Mouse (Mus musculus) embryo, embryonic 10 days (tissue): Measurements from ENCODE around the gene Ifitm7.
"Not testable (repeated sequence)": the region's sequence is repeated elsewhere in the genome, so short reads cannot be mapped to it uniquely, and the experiment has no call there.

Experiments used
- DNase-seq: peaks from one replicate; pipeline ENCODE4 v3.0.0-alpha.2; 2015; ENCODE audit warnings: low spot score

Ifitm7 gene

DNA sequence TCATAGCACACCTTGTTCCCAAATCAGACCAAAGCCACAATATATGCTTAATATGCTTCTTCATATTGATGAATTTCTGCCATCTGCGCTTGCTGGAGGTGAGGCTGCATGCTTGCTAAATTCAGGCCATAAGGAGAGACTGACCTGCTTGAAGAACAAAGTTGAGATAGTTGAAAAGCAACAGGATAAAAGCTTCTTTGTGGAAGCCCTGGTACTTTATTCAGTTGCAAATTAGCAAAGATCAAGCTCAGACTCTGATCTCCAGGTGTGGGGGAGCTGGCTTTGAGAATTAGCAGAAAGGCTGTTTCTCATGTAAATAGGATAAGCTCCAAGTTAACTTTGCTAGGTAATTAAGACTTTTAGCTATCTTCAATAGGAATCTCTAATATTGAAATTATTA, 9.7 kb downstream of the Ifitm7 start:
- not testable (repeated sequence) for DNase-seq

DNA sequence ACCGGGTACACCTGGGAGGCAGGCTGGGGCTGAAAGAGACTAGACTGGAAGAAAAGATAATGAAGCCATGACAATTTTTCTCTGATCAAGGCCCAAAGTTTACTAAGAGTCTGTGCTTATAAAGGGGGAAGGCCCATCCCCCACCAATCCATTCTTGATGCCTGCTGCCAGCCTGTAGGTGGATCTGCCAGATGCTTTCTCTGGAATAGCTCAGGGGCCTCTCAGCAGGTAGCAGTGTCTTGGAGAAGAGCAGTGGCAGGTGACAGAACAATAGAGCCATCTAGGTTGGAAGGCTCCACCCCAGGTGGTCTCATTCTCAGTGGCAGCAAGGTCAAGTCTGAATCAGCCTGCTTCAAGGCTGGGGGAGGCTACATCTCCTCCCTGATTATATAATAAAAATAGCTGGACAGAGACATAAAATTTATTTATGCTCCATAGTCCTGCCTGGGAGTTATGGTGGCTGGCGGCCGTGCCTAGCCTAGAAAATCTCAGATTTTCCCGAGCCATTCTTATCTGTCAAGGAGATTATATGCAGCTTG, 10.3 kb downstream of the Ifitm7 start:
- not testable (repeated sequence) for DNase-seq

DNA sequence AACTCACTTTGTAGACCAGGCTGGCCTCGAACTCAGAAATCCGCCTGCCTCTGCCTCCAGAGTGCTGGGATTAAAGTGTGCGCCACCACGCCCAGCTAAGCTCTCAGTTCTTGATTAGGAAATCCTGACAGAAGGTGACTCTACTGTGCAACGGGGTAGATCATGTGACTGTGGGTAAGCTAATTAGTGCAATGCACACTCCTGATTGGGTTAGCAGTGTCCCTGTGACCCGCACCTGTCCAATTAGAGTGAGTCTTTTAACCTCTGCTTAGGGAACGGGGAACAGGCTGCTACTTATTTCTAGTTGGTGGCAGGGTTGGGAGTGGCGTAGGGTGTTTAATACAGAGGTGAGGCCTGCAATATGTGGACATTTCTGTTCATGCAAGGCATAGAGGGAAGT, 14.6 kb downstream of the Ifitm7 start:
- DNase-seq, result no peak

DNA sequence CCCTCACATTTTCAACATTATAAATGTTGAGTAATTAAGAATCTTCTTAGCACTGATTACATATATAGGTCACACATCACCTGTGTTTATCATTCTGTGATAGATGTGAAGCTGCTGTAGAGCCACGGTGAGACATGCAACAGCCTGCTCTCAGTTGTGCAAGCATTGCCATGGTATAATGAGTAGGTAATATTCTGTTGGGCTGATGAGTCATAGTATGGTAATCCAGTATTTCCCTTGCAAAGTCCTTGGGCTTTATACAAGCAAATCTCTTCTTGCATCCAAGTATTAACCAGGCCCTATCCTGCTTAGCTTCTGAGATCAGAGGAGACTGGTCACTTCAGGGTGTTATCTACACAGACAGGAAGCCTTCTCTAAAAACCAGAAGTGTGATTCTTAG, 17.6 kb downstream of the Ifitm7 start:
- no peak for DNase-seq

- DNase-seq, result no peak
Measured at GRCm38 (mm10) chr16:13962053-13962452, 24.6 kb downstream of the Ifitm7 start.

- DNase-seq, result no peak
Measured at GRCm38 (mm10) chr16:13951245-13951644, 35.4 kb downstream of the Ifitm7 start.

DNA sequence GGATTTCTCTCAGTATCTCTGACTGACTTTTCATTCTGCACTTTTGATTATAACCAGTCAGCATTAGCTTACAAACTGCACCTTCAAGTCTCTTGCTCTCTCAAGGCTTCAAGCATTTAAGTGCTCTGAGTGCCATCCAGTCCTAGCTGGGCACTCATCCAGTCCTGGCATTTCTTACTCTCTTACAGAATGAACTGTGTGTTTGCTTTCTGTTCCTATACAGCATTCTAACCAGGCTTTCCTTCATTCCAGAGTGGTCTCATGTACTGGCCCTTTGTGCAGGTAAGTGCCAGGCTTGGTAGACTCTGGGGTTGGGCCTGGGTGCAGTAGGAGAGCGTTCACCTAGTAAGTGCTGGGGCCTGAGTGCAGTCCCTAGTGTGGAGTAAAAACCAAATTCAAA, 40.4 kb downstream of the Ifitm7 start:
- DNase-seq, result no peak

DNA sequence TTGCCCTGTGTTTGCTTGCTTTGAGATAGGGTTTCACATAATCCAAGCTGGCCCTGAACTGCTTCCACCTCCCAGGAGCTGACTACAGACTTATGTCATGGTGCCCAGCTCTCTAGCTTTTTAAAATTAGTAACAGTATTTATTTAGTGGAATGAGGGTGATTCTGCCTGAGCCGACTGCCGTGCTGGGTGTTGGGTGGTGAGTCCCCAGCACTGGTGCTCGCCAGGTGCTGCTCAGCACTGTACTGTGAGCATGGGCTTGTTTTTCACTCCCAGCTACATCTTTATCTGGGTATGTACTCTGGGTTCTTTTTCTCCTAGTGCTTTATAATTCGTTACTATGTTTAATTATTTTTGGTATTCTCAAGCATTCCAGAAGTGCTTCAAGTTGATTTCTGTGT, 41.5 kb downstream of the Ifitm7 start:
- no peak for DNase-seq

- DNase-seq, result no peak
Measured at GRCm38 (mm10) chr16:13944752-13945151, 41.9 kb downstream of the Ifitm7 start.

DNA sequence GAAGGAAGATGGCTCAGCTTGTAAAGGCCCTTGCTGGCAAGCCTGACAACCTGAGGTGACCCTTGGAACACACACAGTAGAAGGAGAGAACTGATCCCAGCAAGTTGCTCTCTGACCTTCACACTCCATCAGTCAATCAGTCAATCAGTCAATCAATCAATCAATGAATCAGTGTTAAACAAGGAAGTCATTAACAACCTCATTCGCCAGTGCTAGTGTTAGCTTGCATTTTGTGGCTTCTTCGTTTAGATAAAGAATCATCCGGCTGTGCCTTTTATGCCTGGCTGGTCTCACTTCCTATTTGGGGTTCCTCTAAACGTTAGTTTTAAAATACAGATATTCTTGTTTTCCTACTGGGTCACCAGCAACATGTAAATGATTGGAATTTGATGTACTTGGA, 42.5 kb downstream of the Ifitm7 start:
- no peak for DNase-seq

- DNase-seq, result no peak
Measured at GRCm38 (mm10) chr16:13940847-13941395, 45.8 kb downstream of the Ifitm7 start.

DNA sequence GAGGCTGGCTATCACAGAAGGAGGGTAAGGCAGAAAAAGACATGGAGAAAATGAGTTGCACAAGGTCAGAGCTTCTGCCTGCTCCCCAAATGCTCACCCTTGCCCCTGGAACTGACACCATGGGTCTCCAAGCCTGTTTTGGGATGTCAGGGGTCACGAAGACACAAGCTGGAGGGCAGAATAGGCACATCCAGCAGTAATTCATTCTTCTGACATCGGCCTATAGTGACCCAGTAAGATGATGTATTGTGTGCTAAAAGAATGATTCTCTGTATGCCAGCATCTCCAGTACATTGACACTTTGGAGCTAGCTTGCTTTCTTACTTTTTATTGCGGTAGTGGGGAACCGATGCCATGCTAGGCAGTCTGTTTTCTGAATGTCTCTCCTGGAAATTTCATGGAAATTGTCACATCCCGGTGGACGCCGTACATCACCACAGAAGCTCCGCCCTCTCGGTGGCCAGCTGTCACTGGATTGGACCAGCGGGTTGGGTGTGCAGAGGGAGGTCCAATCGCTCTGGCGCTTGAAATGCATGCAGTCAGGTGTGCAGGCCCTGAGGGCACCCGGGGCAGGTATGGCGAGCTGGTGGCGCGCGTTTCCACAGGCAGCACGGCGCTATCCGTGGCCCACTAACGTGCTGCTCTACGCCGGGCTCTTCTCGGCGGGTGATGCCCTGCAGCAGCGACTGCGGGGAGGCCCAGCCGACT, 46.4 kb downstream of the Ifitm7 start:
- peak; percentile 79 for DNase-seq
